Mouse (Mus musculus): ENCODE data around the gene Irf2bp1.

Irf2bp1 gene

DNA sequence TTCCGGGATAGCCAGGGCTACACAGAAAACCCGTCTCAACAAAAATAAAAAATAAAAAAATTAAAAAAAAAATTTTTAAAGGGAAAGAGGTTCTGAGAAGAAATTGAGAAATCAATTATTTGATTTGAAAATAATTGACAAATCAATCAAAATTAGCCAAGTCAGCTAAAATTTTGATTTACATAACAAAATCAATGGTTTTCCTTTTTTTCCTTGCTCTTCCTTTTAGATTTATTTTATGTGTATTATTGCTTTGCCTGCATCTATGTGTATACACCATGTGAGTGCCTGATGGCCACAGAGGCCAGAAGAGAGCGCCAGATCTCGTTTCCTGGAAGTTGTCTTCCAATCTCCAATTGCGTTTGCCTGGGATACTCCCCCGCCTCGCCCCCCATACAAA, 14.1 kb downstream of the Irf2bp1 start:
- in situ Hi-C loops (cut with MboI; ENCODE audit: low pct_unique_long_range_greater_than_20kb in 1 of 2, low sequenced_read_pairs in 2 of 2, unreplicated experiment in 1 of 2): no loop called here

DNA sequence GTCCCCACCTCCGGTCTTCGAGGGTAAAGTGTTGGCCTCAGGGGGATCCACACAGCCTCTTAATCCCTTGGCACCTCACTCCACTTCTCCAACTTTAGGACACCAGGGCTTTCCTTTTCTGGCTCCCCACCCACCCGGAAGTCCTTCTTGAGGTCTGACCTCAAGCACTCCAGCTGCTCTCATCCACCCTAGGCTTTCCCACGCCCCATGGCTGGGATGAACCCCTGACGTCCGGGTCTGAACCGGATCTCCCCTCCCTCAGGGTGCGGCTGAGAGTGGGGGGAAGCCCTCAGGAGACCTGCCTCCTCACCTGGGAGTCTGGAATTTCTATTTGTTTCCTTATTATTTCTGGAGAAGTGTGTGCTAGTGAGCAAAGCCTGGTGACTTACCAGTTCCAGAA, 17.2 kb downstream of the Irf2bp1 start:
- in situ Hi-C loops (cut with MboI; ENCODE audit: low pct_unique_long_range_greater_than_20kb in 1 of 2, low sequenced_read_pairs in 2 of 2, unreplicated experiment in 1 of 2): no loop called here

DNA sequence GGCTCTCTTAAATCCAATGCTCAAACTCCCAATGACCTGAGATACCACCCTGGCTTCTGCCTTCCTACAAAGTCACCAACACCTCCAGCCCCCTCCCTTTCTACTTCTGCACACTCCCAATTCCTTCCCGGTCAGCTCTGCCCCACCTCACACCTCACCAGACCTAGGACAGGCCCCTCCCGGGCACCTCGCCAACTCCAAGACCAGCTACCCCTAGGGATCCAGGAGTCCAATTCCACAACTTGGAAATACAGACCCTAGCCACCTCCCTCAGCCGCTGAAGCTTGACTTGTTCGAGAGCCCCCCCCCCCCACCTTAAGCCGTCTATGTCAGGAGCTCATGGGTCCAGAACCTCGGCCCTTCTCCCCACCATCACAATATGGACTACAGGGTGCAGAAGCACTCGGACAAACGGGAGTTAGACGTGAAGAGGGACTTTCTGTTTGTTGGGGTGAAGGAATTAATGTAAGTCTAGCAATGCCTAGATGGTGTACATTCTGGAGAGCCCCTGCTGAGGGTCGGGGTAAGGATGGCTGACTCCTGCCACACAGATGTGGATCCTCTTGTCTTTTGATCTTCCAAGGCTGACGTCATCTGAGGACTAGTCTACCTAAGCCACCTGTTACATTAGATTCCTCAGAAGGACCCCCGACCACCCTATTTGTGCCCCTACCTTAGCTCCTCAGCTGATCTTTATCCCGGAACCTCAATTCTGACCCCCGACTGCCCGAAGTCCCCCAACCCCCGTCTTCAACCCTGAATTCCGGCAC, 18.5 kb downstream of the Irf2bp1 start:
- in situ Hi-C loops (cut with MboI; ENCODE audit: low pct_unique_long_range_greater_than_20kb in 1 of 2, low sequenced_read_pairs in 2 of 2, unreplicated experiment in 1 of 2): no loop called here

DNA sequence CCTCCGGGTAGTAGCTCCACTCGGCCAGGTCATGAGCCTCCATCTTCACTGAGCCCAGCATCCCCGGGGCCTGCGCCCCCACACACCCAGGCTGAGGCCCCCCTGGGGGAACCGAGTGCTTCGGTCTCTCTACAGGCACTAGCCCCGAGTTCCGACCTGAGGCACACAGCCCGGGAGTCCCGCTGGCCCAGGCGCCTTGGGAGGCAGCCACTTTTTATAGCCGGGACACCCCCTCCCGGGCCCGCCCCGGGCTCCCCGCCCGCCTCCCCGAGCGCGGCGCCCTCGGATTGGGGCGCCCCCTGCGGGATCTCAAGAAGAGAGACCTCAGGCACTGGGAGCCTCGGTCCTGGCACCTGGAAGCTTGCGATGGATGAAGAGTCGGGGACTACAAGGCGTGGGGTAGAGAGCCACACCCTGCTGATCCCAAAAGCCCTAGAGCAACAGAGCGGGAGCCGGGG, 19.5 kb downstream of the Irf2bp1 start, which contains the start of gene Foxa3:
TSS of gene Foxa3 (minus strand) at position 182 of the 458 bp plus-strand sequence.
- in situ Hi-C loops (cut with MboI; ENCODE audit: low pct_unique_long_range_greater_than_20kb in 1 of 2, low sequenced_read_pairs in 2 of 2, unreplicated experiment in 1 of 2): no loop called here

DNA sequence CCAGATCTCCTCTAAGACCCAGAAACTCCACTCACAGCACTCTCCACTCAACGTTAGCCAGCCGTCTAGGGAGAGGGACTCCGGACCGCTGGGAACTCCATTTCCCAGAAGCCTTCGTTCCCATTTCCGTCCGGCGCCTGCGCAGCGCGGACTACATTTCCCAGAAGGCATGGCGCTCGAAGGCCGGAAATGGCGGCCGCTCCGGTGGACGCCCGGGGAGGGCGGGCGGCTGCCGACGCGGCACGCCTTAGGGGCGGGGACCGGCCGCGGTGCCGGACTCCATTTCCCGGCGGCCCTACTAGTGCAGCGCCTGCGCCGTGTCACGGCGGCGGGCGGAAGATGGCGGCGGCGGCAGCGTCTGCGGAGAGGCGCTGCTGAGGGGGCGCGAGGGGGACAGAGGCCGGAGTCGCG, 20.3 kb downstream of the Irf2bp1 start, which contains the start of gene Sympk:
TSS of gene Sympk (plus strand) at position 282 of the 411 bp plus-strand sequence.
- in situ Hi-C loops (cut with MboI; ENCODE audit: low pct_unique_long_range_greater_than_20kb in 1 of 2, low sequenced_read_pairs in 2 of 2, unreplicated experiment in 1 of 2): no loop called here

DNA sequence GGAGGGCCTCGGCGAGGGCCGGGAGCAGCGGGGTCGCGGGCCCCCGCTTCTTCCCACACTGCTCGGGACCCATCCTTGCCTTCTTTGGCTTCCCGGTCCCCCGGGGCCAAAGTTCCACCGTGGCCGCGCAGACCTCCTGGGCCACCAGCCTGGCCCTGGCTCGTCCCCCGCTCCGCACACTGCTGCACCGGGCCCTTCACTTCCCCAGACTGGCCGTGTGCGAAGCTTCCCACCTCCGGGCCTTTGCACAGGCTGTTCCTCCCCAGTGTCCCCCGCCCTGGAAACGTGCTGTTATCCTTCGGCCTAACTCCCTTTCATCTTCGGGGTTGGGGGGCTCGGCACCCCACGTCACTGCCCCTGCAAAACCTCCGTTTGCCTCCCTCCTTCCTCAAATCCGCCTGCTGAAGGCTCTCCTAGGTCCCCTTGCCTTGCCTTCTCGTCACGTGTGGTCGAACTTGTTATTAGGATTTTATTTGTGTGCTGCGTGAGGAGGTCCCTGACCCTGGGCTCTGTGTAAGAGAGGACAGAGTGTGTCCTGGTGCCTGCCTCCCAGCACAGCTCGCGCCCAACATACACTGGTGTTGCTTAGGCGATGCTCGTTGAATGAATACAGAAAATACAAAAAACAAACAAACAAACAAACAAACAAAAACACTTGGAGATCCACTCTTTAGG, 20.9 kb downstream of the Irf2bp1 start:
- in situ Hi-C loops (cut with MboI; ENCODE audit: low pct_unique_long_range_greater_than_20kb in 1 of 2, low sequenced_read_pairs in 2 of 2, unreplicated experiment in 1 of 2): no loop called here

DNA sequence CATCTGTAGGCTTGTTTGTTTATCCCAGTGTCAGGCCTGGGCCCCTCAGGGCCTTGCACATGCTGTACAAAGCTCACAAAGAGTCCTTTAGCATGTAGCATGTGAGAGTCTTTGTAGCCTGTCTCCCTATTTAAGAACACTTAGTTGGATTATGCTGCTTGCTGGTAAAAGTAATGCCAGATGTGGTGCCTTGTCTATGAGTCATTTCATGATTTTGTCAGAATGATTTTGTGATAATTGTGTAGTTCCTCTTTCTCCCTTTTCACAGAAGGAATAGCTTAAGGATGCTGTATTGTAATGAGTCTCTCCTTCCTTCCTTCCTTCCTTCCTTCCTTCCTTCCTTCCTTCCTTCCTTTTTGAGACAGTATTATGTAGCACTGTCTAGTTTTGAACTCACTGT, 24.2 kb downstream of the Irf2bp1 start:
- in situ Hi-C loops (cut with MboI; ENCODE audit: low pct_unique_long_range_greater_than_20kb in 1 of 2, low sequenced_read_pairs in 2 of 2, unreplicated experiment in 1 of 2): no loop called here

DNA sequence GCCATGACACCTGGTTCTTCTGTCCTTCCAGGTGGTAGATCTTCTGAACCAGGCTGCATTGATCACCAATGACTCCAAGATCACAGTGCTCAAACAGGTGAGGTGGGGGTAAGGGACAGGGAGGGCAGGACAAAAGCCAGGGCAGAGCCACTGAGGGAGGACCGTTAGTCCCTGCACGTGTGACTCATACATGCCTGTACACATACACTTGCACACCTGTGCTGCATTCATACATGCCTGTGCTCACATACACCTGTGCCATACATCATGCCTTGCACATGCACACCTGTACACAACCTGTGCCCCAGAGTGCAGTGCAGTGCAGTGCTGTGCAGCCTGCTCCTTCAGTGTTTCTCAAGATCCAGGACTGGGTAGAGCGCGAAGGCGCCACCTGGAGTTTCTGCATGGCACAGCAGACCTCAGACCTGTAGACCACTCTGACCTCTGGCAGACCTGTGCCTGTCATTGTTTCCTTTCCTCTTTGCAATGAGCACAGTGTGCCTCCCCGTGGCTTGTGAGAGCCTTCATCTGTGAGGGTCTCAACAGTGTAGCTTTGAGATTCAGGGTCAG, 25.3 kb downstream of the Irf2bp1 start:
- in situ Hi-C loops (cut with MboI; ENCODE audit: low pct_unique_long_range_greater_than_20kb in 1 of 2, low sequenced_read_pairs in 2 of 2, unreplicated experiment in 1 of 2): no loop called here

DNA sequence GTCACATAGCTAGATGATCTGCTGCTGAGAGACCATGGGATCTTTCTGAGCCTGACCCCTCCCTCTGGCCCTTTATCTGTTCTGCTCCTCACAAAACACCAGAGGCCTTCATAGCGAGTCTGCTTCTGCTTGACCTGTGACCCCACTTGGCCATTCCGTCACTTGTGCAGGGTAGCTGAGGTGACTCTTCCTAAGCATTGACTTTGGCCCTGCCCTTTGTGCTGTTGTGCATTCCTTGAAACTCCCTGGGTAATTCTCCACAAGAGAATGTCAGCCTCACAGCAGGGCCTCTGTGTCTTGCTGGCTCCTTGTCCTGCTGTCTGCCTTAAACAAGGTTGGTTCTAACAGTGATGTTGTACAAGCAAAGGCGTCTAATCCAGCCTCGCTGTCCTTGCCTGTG, 27.8 kb downstream of the Irf2bp1 start:
- in situ Hi-C loops (cut with MboI; ENCODE audit: low pct_unique_long_range_greater_than_20kb in 1 of 2, low sequenced_read_pairs in 2 of 2, unreplicated experiment in 1 of 2): no loop called here

DNA sequence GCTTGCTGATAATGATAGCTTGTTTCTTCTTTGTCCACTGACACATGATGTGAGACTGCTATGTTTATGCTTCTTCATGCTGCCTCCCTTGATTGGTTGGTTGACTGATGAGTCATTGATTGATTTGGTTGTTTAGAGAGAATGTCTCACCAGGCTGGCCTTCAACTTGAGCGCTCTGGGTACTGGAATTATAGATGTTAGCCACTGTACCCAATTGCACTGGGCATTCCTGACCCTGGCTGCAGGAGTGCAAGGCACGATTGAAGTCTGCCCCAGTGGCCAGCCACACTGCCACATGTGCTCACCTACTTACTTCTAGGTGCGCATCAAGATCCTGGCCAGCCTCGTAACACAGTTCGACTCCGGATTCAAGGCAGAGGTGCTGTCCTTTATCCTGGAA, 40.8 kb downstream of the Irf2bp1 start:
- in situ Hi-C loops (cut with MboI; ENCODE audit: low pct_unique_long_range_greater_than_20kb in 1 of 2, low sequenced_read_pairs in 2 of 2, unreplicated experiment in 1 of 2): no loop called here

DNA sequence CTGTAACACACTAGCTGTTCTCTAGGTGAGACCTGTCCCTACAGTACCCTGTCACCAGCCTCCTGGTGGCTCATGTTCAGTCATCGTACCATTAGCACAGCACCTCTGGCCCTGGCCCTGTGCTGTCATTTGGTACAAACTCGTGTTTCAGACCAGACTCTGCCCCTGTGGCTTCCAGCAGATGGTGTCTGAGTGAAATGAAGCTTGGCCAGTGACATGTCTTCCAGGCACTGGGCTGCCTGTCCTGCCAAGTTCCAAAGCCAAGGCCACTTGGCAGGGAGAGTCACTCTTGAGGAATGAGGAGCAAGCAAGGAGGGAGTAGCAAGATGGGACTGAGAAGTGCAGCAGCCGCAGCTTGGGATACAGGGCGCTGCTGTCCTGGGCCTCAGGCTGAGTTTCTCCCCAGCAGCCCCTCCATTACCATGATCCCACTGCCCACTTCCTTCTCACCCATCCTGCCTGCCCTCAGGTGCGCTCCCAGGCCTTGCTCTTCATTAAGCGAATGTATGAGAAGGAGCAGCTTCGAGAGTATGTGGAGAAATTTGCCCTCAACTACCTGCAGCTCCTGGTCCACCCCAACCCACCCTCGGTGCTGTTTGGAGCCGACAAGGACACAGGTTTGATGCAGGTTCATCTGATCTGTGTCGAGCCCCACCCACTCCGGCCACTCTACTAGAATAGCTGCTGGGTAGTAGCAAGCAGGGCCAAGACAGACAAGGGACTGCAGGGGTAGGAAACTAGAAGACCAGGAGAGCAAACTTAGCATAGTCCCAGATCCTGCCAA, 42.6 kb downstream of the Irf2bp1 start:
- in situ Hi-C loops (cut with MboI; ENCODE audit: low pct_unique_long_range_greater_than_20kb in 1 of 2, low sequenced_read_pairs in 2 of 2, unreplicated experiment in 1 of 2): no loop called here

DNA sequence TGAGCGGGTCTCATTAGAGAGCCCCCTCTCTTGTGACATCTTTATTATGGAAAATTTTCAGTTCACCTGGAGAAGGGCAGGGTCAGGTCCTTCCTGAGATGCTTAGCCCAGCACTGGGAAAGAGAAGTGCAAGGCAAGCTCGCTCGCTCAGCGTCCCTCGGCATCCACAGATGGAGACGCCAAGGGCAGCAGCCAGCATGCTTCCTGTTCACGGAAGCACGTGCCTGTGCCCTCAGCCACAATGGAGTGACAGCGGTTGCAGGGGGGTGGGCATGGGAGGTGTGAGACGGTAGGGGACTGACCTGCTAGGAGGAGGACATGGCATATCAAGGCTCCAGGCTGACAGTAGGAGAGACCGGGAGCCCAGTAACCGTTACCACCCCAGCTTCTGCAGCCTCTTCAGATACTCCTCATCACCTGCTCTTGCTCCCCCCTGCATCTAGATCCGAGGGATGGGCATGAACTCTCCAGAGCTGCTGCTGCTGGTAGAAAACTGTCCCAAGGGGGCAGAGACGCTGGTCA, 44.2 kb downstream of the Irf2bp1 start:
- in situ Hi-C loops (cut with MboI; ENCODE audit: low pct_unique_long_range_greater_than_20kb in 1 of 2, low sequenced_read_pairs in 2 of 2, unreplicated experiment in 1 of 2): no loop called here

DNA sequence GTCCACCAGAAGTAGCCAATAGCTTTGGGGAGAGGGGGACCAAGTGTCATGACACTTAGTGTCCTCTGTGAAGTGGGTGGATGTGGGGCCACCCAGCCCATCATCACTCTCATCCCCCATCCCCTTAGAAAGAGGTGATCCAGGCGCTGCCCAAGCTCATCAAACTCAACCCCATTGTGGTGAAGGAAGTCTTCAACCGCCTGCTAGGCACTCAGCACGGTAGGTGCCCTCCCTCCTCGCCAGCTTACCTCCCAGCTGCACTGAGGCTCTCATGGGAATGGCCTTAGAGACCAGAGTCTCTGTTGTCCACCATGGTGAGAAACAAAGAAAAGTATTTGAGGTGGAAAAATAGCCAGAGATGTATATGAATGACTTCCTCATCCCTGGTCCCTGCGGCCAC, 45.4 kb downstream of the Irf2bp1 start:
- in situ Hi-C loops (cut with MboI; ENCODE audit: low pct_unique_long_range_greater_than_20kb in 1 of 2, low sequenced_read_pairs in 2 of 2, unreplicated experiment in 1 of 2): no loop called here

DNA sequence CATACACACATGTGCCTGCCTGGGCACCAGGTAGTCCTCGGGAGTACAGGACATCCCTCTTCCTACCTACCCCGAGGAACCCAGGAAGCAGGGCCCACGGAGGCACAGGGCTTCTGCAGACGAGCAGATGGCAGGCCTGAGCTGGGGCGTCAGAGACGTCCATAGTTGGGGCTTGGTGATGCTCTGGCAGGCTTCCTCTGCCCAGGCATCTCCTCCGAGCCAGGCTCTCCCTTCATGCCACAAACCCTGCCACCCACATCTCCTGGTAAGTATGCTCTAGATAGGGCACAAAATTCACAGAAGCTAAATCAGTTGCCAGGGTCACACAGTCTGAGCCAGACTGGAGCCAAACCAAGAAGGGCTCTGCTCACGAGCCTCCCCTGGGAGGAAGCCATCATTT, 46.3 kb downstream of the Irf2bp1 start:
- in situ Hi-C loops (cut with MboI; ENCODE audit: low pct_unique_long_range_greater_than_20kb in 1 of 2, low sequenced_read_pairs in 2 of 2, unreplicated experiment in 1 of 2): no loop called here

DNA sequence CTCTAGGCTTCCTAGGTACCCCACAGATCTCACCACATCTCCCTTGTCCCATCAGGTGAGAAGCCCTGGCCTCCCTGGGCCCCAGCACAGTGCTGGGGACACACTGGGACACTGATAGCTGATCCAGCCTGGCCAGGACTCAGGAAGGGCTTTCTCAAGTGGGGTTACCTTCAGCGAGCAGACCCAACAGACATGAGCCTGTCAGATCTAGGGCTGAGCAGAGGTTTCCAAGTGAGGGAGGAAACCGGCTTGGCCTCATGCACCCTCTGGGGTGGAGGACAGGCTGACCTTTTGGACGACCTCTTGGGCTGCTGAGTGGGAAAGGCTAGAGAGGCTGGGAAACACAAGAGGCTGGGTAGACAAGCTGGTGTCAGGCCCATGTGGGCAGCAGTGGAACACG, 47.3 kb downstream of the Irf2bp1 start:
- in situ Hi-C loops (cut with MboI; ENCODE audit: low pct_unique_long_range_greater_than_20kb in 1 of 2, low sequenced_read_pairs in 2 of 2, unreplicated experiment in 1 of 2): no loop called here

DNA sequence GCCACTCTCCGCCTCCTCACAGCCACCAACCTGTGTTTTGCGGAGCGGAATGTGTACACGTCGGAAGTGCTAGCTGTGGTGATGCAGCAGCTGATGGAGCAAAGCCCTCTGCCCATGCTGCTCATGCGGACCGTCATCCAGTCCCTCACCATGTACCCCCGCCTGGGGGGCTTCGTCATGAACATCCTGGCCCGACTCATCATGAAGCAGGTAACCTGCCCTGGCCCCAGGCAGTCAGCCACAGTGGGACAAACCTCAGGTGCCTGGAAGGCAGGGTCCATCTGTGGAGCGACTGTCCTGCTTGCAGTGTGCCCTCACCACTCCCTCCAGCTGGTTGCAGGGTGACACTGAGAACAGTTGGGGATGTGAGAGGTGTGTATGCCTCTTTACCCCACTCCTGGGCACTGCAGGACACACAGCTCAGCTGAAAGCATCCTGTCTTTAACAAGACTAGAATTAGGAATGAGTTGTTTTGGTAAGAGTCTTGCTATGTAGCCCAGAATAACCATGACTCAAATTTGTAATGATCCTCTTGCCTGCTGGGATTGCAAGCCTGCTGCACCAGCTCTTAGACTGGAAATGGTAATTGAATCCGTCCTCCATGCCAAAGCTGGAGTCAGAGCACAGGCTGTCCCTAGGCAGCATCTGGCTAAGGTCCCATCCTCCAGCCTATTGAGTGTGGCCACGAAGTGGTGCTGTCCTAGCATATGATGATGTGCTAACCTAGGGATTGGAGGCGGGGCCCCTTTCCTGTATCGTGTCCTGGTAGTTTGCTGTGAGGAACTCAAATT, 48.7 kb downstream of the Irf2bp1 start:
- in situ Hi-C loops (cut with MboI; ENCODE audit: low pct_unique_long_range_greater_than_20kb in 1 of 2, low sequenced_read_pairs in 2 of 2, unreplicated experiment in 1 of 2): no loop called here

DNA sequence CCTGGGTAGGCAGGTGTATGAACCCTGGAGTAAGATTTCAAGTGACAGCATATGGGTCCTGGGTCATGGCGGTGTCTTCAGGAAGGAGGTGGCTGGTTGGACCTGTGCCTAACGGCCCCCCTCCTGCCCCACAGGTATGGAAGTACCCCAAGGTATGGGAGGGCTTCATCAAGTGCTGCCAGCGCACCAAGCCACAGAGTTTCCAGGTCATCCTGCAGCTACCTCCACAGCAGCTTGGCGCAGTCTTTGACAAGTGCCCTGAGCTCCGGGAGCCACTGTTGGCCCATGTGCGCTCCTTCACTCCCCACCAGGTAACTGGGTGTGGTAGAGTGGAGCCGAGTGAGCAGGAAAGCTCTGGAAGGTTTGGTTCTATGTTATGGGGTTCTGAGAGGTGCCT, 49.3 kb downstream of the Irf2bp1 start:
- in situ Hi-C loops (cut with MboI; ENCODE audit: low pct_unique_long_range_greater_than_20kb in 1 of 2, low sequenced_read_pairs in 2 of 2, unreplicated experiment in 1 of 2): no loop called here
